Mouse (Mus musculus): ENCODE results near the gene Kalrn. TPM values are rescaled to one million over a fixed set of nuclear protein-coding genes. Genes with fewer than 3 reads are reported as not detected.

The Kalrn gene
- polyA plus RNA-seq, 1 experiment from 2014 or later, result 10.0 TPM

GRCm38 (mm10) chr16:34135074-34135473, 438.3 kb downstream of the Kalrn start:
- H3K27ac ChIP-seq (replicated peaks), result no peak overlapping the region
- no peak overlapping the region for H3K9ac ChIP-seq
- no peaks in the 10 kb centered on the region for H3K9me3 ChIP-seq (replicated peaks)
- no peaks in the 10 kb centered on the region for H3K36me3 ChIP-seq (replicated peaks)
- no peak overlapping the region for H3K4me3 ChIP-seq (replicated peaks)
- no peak overlapping the region for H3K4me2 ChIP-seq
- ATAC-seq (ENCODE audit: insufficient read depth), result no peak
- no peaks in the 10 kb centered on the region for H3K27me3 ChIP-seq
- 51% methylated on average over 2 of the region's 2 CpGs for WGBS (ENCODE audit: insufficient replicate concordance)
- H3K4me1 ChIP-seq (replicated peaks), result no peaks in the 10 kb centered on the region

- Histone ChIP-seq H3K36me3 (replicated peaks) (no peaks in the 10 kb centered on the region), H3K9ac (no peak overlapping the region), H3K27ac (replicated peaks) (no peak overlapping the region), H3K9me3 (replicated peaks) (no peaks in the 10 kb centered on the region), H3K4me1 (replicated peaks) (no peaks in the 10 kb centered on the region), H3K4me3 (replicated peaks) (no peak overlapping the region), H3K4me2 (no peak overlapping the region), H3K27me3 (no peaks in the 10 kb centered on the region)
- WGBS (ENCODE audit: insufficient replicate concordance), result 52% methylated on average over 3 of the region's 3 CpGs
- no peak for ATAC-seq (ENCODE audit: insufficient read depth)
Measured at GRCm38 (mm10) chr16:34134628-34135027, 438.7 kb downstream of the Kalrn start.

- no peaks in the 10 kb centered on the region for H3K9me3 ChIP-seq (replicated peaks)
- no peak overlapping the region for H3K9ac ChIP-seq
- no peak overlapping the region for H3K27ac ChIP-seq (replicated peaks)
- WGBS (ENCODE audit: insufficient replicate concordance), result 0% methylated on average over 2 of the region's 2 CpGs
- no peak overlapping the region for H3K4me2 ChIP-seq
- ATAC-seq (ENCODE audit: insufficient read depth), result no peak
- H3K4me1 ChIP-seq (replicated peaks), result no peaks in the 10 kb centered on the region
- 0 out of 2 replicates have a peak, but pooled peaks cover 3% of the 10 kb centered on the region for H3K27me3 ChIP-seq
- no peaks in the 10 kb centered on the region for H3K36me3 ChIP-seq (replicated peaks)
- no peak overlapping the region for H3K4me3 ChIP-seq (replicated peaks)
Measured at GRCm38 (mm10) chr16:34125595-34125994, 447.7 kb downstream of the Kalrn start.

- H3K27ac ChIP-seq (replicated peaks), result no peak overlapping the region
- H3K4me3 ChIP-seq (replicated peaks), result no peak overlapping the region
- no peaks in the 10 kb centered on the region for H3K4me1 ChIP-seq (replicated peaks)
- peaks cover 3% of the 10 kb centered on the region; the same call in 1 of the 2 replicates for H3K27me3 ChIP-seq
- H3K4me2 ChIP-seq, result no peak overlapping the region
- no peaks in the 10 kb centered on the region for H3K9me3 ChIP-seq (replicated peaks)
- WGBS (ENCODE audit: insufficient replicate concordance), result 68% methylated on average over 9 of the region's 9 CpGs
- no peaks in the 10 kb centered on the region for H3K36me3 ChIP-seq (replicated peaks)
- no peak for ATAC-seq (ENCODE audit: insufficient read depth)
- H3K9ac ChIP-seq, result no peak overlapping the region
Measured at GRCm38 (mm10) chr16:34122486-34122885, 450.8 kb downstream of the Kalrn start.

GRCm38 (mm10) chr16:34121288-34121687, 452.0 kb downstream of the Kalrn start:
- Histone ChIP-seq H3K36me3 (replicated peaks) (no peaks in the 10 kb centered on the region), H3K4me1 (replicated peaks) (no peaks in the 10 kb centered on the region), H3K27ac (replicated peaks) (no peak overlapping the region), H3K27me3 (peaks cover 3% of the 10 kb centered on the region; the same call in 1 of the 2 replicates), H3K9ac (no peak overlapping the region), H3K9me3 (replicated peaks) (no peaks in the 10 kb centered on the region), H3K4me3 (replicated peaks) (no peak overlapping the region), H3K4me2 (no peak overlapping the region)
- 41% methylated on average over 7 of the region's 7 CpGs for WGBS (ENCODE audit: insufficient replicate concordance)
- no peak for ATAC-seq (ENCODE audit: insufficient read depth)

GRCm38 (mm10) chr16:34120801-34121201, 452.5 kb downstream of the Kalrn start:
- WGBS (ENCODE audit: insufficient replicate concordance), result 11% methylated on average over 9 of the region's 9 CpGs

GRCm38 (mm10) chr16:34119844-34120243, 453.5 kb downstream of the Kalrn start:
- H3K36me3 ChIP-seq (replicated peaks), result no peaks in the 10 kb centered on the region
- peaks cover 3% of the 10 kb centered on the region; the same call in 1 of the 2 replicates for H3K27me3 ChIP-seq
- no peak overlapping the region for H3K4me3 ChIP-seq (replicated peaks)
- H3K27ac ChIP-seq (replicated peaks), result no peak overlapping the region
- no peaks in the 10 kb centered on the region for H3K4me1 ChIP-seq (replicated peaks)
- no peak overlapping the region for H3K4me2 ChIP-seq
- H3K9me3 ChIP-seq (replicated peaks), result no peaks in the 10 kb centered on the region
- no peak for ATAC-seq (ENCODE audit: insufficient read depth)
- H3K9ac ChIP-seq, result no peak overlapping the region
- WGBS (ENCODE audit: insufficient replicate concordance), result 67% methylated on average over 7 of the region's 7 CpGs

More at GRCm38 (mm10) chr16:34120801-34121201, 452.5 kb downstream of the Kalrn start:
- no peaks in the 10 kb centered on the region for H3K9me3 ChIP-seq (replicated peaks)
- no peaks in the 10 kb centered on the region for H3K36me3 ChIP-seq (replicated peaks)
- no peaks in the 10 kb centered on the region for H3K4me1 ChIP-seq (replicated peaks)
- no peak for ATAC-seq (ENCODE audit: insufficient read depth)
- H3K4me2 ChIP-seq, result no peak overlapping the region
- H3K27ac ChIP-seq (replicated peaks), result no peak overlapping the region
- H3K9ac ChIP-seq, result no peak overlapping the region
- peaks cover 3% of the 10 kb centered on the region; the same call in 1 of the 2 replicates for H3K27me3 ChIP-seq
- no peak overlapping the region for H3K4me3 ChIP-seq (replicated peaks)

GRCm38 (mm10) chr16:34119370-34119769, 454.0 kb downstream of the Kalrn start:
- H3K4me1 ChIP-seq (replicated peaks), result no peaks in the 10 kb centered on the region
- no peaks in the 10 kb centered on the region for H3K9me3 ChIP-seq (replicated peaks)
- no peak overlapping the region for H3K9ac ChIP-seq
- no peaks in the 10 kb centered on the region for H3K36me3 ChIP-seq (replicated peaks)
- 14% methylated on average over 2 of the region's 2 CpGs for WGBS (ENCODE audit: insufficient replicate concordance)
- no peak for ATAC-seq (ENCODE audit: insufficient read depth)
- H3K4me3 ChIP-seq (replicated peaks), result no peak overlapping the region
- no peak overlapping the region for H3K27ac ChIP-seq (replicated peaks)
- no peak overlapping the region for H3K4me2 ChIP-seq
- H3K27me3 ChIP-seq, result peaks cover 3% of the 10 kb centered on the region; the same call in 1 of the 2 replicates

GRCm38 (mm10) chr16:34114665-34115064, 458.7 kb downstream of the Kalrn start:
- Histone ChIP-seq H3K4me2 (no peak overlapping the region), H3K4me3 (replicated peaks) (no peak overlapping the region), H3K27me3 (no peaks in the 10 kb centered on the region), H3K36me3 (replicated peaks) (no peaks in the 10 kb centered on the region), H3K4me1 (replicated peaks) (0 out of 2 replicates have a peak, but pooled peaks cover 2% of the 10 kb centered on the region), H3K27ac (replicated peaks) (no peak overlapping the region), H3K9me3 (replicated peaks) (no peaks in the 10 kb centered on the region), H3K9ac (no peak overlapping the region)
- ATAC-seq (ENCODE audit: insufficient read depth), result no peak
- WGBS (ENCODE audit: insufficient replicate concordance), result 2% methylated on average over 3 of the region's 3 CpGs

GRCm38 (mm10) chr16:34113150-34113549, 460.2 kb downstream of the Kalrn start:
- Histone ChIP-seq H3K4me1 (replicated peaks) (0 out of 2 replicates have a peak, but pooled peaks cover 3% of the 10 kb centered on the region), H3K4me2 (no peak overlapping the region), H3K36me3 (replicated peaks) (no peaks in the 10 kb centered on the region), H3K9me3 (replicated peaks) (no peaks in the 10 kb centered on the region), H3K4me3 (replicated peaks) (no peak overlapping the region), H3K9ac (no peak overlapping the region), H3K27ac (replicated peaks) (no peak overlapping the region), H3K27me3 (no peaks in the 10 kb centered on the region)
- WGBS (ENCODE audit: insufficient replicate concordance), result 77% methylated on average over 9 of the region's 9 CpGs
- no peak for ATAC-seq (ENCODE audit: insufficient read depth)

GRCm38 (mm10) chr16:34112490-34112889, 460.8 kb downstream of the Kalrn start:
- no peak overlapping the region for H3K9ac ChIP-seq
- H3K4me1 ChIP-seq (replicated peaks), result 0 out of 2 replicates have a peak, but pooled peaks cover 3% of the 10 kb centered on the region
- no peak overlapping the region for H3K4me3 ChIP-seq (replicated peaks)
- no peak for ATAC-seq (ENCODE audit: insufficient read depth)
- H3K9me3 ChIP-seq (replicated peaks), result no peaks in the 10 kb centered on the region
- H3K36me3 ChIP-seq (replicated peaks), result no peaks in the 10 kb centered on the region
- no peaks in the 10 kb centered on the region for H3K27me3 ChIP-seq
- H3K27ac ChIP-seq (replicated peaks), result no peak overlapping the region
- H3K4me2 ChIP-seq, result no peak overlapping the region
- 24% methylated on average over 5 of the region's 5 CpGs for WGBS (ENCODE audit: insufficient replicate concordance)
